Mouse (Mus musculus): ENCODE data around the gene Gm21409.
"Not testable (repeated sequence)": the region's sequence is repeated elsewhere in the genome, so short reads cannot be mapped to it uniquely, and the experiment has no call there.

Gene Gm21409

DNA sequence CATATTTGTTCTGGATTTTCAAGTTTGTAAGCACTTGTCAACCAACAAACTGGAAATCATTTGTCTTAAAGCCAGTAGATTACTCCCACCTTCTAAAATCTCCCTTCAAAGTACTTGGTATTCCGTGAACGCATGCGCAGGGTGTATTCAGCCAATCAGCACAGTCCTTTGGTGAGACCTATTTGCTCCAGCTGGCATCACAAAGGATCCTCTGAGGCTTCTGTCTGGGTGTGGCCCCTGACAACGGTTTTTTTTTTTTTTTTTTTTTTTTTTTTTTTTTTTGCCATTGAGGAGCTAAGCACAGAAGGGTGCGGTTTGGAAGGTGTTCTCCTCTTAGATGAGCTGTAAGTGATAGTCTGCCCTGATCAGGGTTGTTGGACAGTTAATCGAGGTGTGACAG is at the start of gene Gm21409:
Gene Gm21409 (plus strand): TSS at position 301 of the 400 bp plus-strand sequence.
- DNase-seq (ENCODE audit: low read depth) = not testable (repeated sequence)
